Mouse (Mus musculus): ENCODE measurements around the gene Gm10436. TPM values are rescaled to one million over a fixed set of nuclear protein-coding genes. Genes with fewer than 3 reads are reported as not detected.
"Not testable (repeated sequence)": the region's sequence is repeated elsewhere in the genome, so short reads cannot be mapped to it uniquely, and the experiment has no call there.

Gene Gm10436
- total RNA-seq (2021), result not detected
- long read RNA-seq, experiment 1, result 0 reads
- long read RNA-seq, experiment 2, result 0 reads

- not testable (repeated sequence) for DNase-seq (ENCODE audit: low spot score in 2 of 2)
Observed at GRCm38 (mm10) chr12:88182008-88182407, at the start of gene Gm10436. Gene Gm10436, minus strand, starts transcription at chr12:88182108.

DNA sequence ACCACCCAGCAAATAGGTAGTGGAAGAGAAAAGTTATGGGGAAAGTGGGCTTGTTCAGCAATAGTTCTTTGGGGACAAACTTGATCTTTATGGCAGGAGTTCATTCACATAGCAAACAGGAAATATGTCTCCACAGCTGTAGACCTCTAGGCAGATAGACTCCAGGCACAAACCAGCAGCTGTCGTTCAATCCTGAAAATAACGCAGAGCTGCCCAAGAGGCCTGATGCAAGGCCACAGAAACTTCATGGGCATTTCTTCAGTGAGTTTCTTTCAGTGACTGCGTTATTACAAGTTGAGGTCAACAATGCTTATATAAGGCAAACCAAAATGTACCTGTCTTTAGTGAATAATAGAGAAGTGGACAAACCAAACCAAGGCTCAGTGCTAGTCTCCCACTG lies 37.5 kb upstream of the Gm10436 start:
- no peak for DNase-seq (ENCODE audit: low spot score in 2 of 2)

GRCm38 (mm10) chr12:88218059-88218458 lies 36.2 kb upstream of the Gm10436 start:
- not testable (repeated sequence) for DNase-seq (ENCODE audit: low spot score in 2 of 2)

GRCm38 (mm10) chr12:88214641-88215040 lies 32.7 kb upstream of the Gm10436 start:
- no peak for DNase-seq (ENCODE audit: low spot score in 2 of 2)

- DNase-seq (ENCODE audit: low spot score in 2 of 2), result not testable (repeated sequence)
Observed at GRCm38 (mm10) chr12:88211458-88211857, 29.6 kb upstream of the Gm10436 start.

DNA sequence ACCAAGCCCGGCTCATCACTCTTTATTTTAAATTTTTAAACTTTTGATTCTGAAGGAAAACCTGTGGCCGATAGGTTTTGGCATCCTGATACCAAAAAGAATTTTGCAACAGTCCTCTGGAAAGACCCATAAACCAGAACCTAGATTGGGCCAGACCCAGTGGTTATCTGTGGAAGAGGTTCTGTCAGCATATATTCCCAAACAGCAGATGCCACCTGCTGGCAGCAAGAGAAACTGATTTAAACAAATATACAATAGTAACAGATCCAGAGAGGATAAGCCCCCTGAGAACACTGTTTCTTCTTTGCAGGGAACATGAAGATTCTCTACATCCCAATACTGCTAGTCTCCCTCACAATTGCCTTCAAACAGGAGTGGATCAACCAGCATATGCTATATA lies 20.9 kb upstream of the Gm10436 start:
- DNase-seq (ENCODE audit: low spot score in 2 of 2), result no peak

Other genes with a start within 250 kb of the Gm10436 start
- gene Gm2042, start 228.0 kb downstream of the Gm10436 start, total RNA-seq (2021), result not detected
- not detected for gene Gm2075, start 170.3 kb downstream of the Gm10436 start, total RNA-seq (2021)
- gene Gm6803, start 163.3 kb downstream of the Gm10436 start, total RNA-seq (2021), result not detected
- gene Gm2056, start 155.1 kb downstream of the Gm10436 start, total RNA-seq (2021), result not detected
- gene Gm16368, start 98.4 kb downstream of the Gm10436 start, total RNA-seq (2021), result not detected
- gene Gm8332, start 68.0 kb upstream of the Gm10436 start, total RNA-seq (2021), result not detected
- gene Gm5662, start 92.4 kb upstream of the Gm10436 start, total RNA-seq (2021), result not detected
- not detected for gene Gm5039, start 141.9 kb upstream of the Gm10436 start, total RNA-seq (2021)
- gene Adck1, start 178.4 kb upstream of the Gm10436 start, total RNA-seq (2021), result 10 to 100 TPM; 32.7 to 36.8 TPM